Mouse (Mus musculus): Measurements from ENCODE around the gene Hp1bp3. TPM values are rescaled to one million over a fixed set of nuclear protein-coding genes. Genes with fewer than 3 reads are reported as not detected.
A peak's percentile ranks its signal among the peaks of the same experiment; 100 is the strongest.

The Hp1bp3 gene
- total and polyA plus RNA-seq, 3 experiments = 61.9 to 78.2 (median 66.9) TPM

DNA sequence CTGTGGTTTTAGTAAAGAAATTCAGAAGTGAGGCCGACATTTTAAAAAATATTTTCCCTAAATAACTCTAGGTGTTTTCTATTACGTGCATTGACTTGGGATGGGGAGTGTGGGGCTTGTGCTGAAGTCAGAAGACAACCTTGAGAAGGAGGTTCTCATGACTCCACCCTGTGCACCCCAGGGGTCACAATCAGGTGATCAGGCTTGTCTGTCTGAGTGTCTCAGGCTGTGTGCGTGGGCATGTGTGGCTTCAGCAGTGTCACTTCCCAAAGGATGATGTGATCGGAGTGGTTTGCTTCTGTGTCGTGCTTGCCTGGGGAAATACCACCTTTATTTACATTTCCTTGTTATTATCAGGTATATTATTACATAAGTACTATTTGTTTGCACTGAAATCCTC, 3.2 kb downstream of the Hp1bp3 start:
- Histone ChIP-seq H3K4me2 (ENCODE audit: insufficient read depth, low read depth, poor library complexity, severe bottlenecking) (peak overlapping the region; percentile 85), H3K4me3 (replicated peaks in 1 of 3; ENCODE audit: low read depth in 2 of 3, low read length in 2 of 3, poor library complexity in 1 of 3) (peak overlapping the region in 2 of 3 experiments; percentile 14 to 28), H3K9me3 (replicated peaks; ENCODE audit: low read length) (no peaks in the 10 kb centered on the region), H3K27ac (ENCODE audit: insufficient read depth, low read depth) (no peak overlapping the region), H3K79me2 (replicated peaks; ENCODE audit: control insufficient read depth, extremely low read depth, insufficient read depth, poor library complexity, severe bottlenecking) (peaks cover 51% of the 10 kb centered on the region), H3K27me3 (replicated peaks) (no peaks in the 10 kb centered on the region), H3K9ac (ENCODE audit: insufficient read depth, low read depth) (peak overlapping the region; percentile 75; the same call in 1 of the 2 replicates), H3K36me3 (replicated peaks in 1 of 2; ENCODE audit: control insufficient read depth in 1 of 2, insufficient read depth in 1 of 2, low read length in 1 of 2) (peaks cover 24 to 43% of the 10 kb centered on the region in 2 experiments), H3K4me1 (ENCODE audit: control insufficient read depth in 1 of 2, insufficient read depth in 2 of 2) (peaks cover 7 to 46% of the 10 kb centered on the region in 2 experiments)
- in situ Hi-C loops (cut with MboI; ENCODE audit: low pct_ligation_motif_present, low pct_unique_long_range_greater_than_20kb, low sequenced_read_pairs) = no loop called here
- dilution Hi-C loops (cut with MboI; ENCODE audit: extremely low pct_ligation_motif_present, extremely low pct_unique_long_range_greater_than_20kb, low sequenced_read_pairs) = no loop called here
- DNase-seq (ENCODE audit: extremely low read depth) = no peak
- TF ChIP-seq POLR2AphosphoS2 (IDR thresholded peaks at IDR 0.05; ENCODE audit: low read depth, low read length) (no peak), ZKSCAN1 (IDR thresholded peaks at IDR 0.05; ENCODE audit: borderline replicate concordance, low read depth, low read length) (no peak), SMC3 (IDR thresholded peaks at IDR 0.05; ENCODE audit: low read depth, low read length) (no peak), MAFK (IDR thresholded peaks at IDR 0.05; ENCODE audit: insufficient replicate concordance, low read length) (no peak; the same call in 1 of the 2 replicates), MEF2A (IDR thresholded peaks at IDR 0.05; ENCODE audit: borderline replicate concordance, low read depth, low read length) (no peak), CHD2 (IDR thresholded peaks at IDR 0.05; ENCODE audit: low read length) (no peak), IRF4 (IDR thresholded peaks at IDR 0.05; ENCODE audit: low read depth, low read length) (no peak), MYC (IDR thresholded peaks at IDR 0.05; ENCODE audit: low read depth, low read length) (no peak), ZC3H11A (IDR thresholded peaks at IDR 0.05; ENCODE audit: low read depth, low read length) (no peak), KAT2A (IDR thresholded peaks at IDR 0.05; ENCODE audit: insufficient replicate concordance, low read length) (no peak), MXI1 (IDR thresholded peaks at IDR 0.05; ENCODE audit: low read depth, low read length) (no peak; the same call in 1 of the 2 replicates), GABPA (IDR thresholded peaks at IDR 0.05; ENCODE audit: insufficient replicate concordance, low read depth, low read length) (no peak), CTCF (conservative IDR thresholded peaks at IDR 0.05 in 1 of 2, IDR thresholded peaks at IDR 0.05 in 1 of 2; ENCODE audit: low read depth in 2 of 2, low read length in 2 of 2) (no peak), ZNF384 (IDR thresholded peaks at IDR 0.05; ENCODE audit: low read depth, low read length) (no peak), TCF12 (IDR thresholded peaks at IDR 0.05; ENCODE audit: low read depth, low read length) (no peak), MAZ (IDR thresholded peaks at IDR 0.05; ENCODE audit: low read depth, low read length) (no peak)

DNA sequence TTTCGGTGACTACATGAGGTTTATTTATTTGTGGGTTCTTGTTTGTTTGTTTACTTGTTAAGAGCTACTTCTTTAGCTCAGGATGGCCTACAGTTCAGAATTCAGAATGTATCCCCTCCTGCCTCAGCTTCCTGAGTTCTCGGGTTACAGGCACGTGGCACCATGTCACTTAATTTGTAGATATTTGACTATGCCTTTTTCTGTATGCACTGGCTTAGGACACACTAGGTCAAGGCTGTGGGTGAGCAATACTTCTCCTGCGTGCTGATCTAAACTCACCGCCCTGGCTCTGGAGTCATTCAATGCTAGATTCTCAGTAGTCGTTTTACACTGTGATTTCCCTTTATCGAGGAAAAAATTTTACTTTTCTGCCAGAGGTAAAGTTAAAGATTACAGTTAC, 4.7 kb downstream of the Hp1bp3 start:
- H3K9ac ChIP-seq (ENCODE audit: insufficient read depth, low read depth) = no peak overlapping the region
- TF ChIP-seq BHLHE40 (IDR thresholded peaks at IDR 0.05; ENCODE audit: low read depth, low read length) = peak; percentile 67
- TF ChIP-seq SIN3A (IDR thresholded peaks at IDR 0.05; ENCODE audit: low read length) = peak; percentile 30; the same call in 1 of the 2 replicates
- no peak for TF ChIP-seq CHD1 (IDR thresholded peaks at IDR 0.05; ENCODE audit: low read depth, low read length)
- peaks cover 51% of the 10 kb centered on the region for H3K79me2 ChIP-seq (replicated peaks; ENCODE audit: control insufficient read depth, extremely low read depth, insufficient read depth, poor library complexity, severe bottlenecking)
- dilution Hi-C loops (cut with MboI; ENCODE audit: extremely low pct_ligation_motif_present, extremely low pct_unique_long_range_greater_than_20kb, low sequenced_read_pairs) (no loop called here), in situ Hi-C loops (cut with MboI; ENCODE audit: low pct_ligation_motif_present, low pct_unique_long_range_greater_than_20kb, low sequenced_read_pairs) (no loop called here)
- peaks cover 7 to 43% of the 10 kb centered on the region in 2 experiments for H3K4me1 ChIP-seq (ENCODE audit: control insufficient read depth in 1 of 2, insufficient read depth in 2 of 2)
- H3K9me3 ChIP-seq (replicated peaks; ENCODE audit: low read length) = no peaks in the 10 kb centered on the region
- H3K27ac ChIP-seq (ENCODE audit: insufficient read depth, low read depth) = no peak overlapping the region
- no peak overlapping the region for H3K4me3 ChIP-seq (replicated peaks in 1 of 3; ENCODE audit: low read depth in 2 of 3, low read length in 2 of 3, poor library complexity in 1 of 3)
- no peaks in the 10 kb centered on the region for H3K27me3 ChIP-seq (replicated peaks)
- no peak for DNase-seq (ENCODE audit: extremely low read depth)
- no peak overlapping the region for H3K4me2 ChIP-seq (ENCODE audit: insufficient read depth, low read depth, poor library complexity, severe bottlenecking)
- H3K36me3 ChIP-seq (replicated peaks in 1 of 2; ENCODE audit: control insufficient read depth in 1 of 2, insufficient read depth in 1 of 2, low read length in 1 of 2) = peaks cover 30 to 55% of the 10 kb centered on the region in 2 experiments
